Mouse (Mus musculus) frontal cortex, postnatal 14 days (tissue): Measurements from ENCODE around the gene Ppp2r5c.

ENCODE experiments used
- DNase-seq, 2 experiments: peaks; one replicate each; pipeline ENCODE4 v3.0.0; 2022; ENCODE audit warnings: low spot score in 2 of 2

Gene Ppp2r5c

DNA sequence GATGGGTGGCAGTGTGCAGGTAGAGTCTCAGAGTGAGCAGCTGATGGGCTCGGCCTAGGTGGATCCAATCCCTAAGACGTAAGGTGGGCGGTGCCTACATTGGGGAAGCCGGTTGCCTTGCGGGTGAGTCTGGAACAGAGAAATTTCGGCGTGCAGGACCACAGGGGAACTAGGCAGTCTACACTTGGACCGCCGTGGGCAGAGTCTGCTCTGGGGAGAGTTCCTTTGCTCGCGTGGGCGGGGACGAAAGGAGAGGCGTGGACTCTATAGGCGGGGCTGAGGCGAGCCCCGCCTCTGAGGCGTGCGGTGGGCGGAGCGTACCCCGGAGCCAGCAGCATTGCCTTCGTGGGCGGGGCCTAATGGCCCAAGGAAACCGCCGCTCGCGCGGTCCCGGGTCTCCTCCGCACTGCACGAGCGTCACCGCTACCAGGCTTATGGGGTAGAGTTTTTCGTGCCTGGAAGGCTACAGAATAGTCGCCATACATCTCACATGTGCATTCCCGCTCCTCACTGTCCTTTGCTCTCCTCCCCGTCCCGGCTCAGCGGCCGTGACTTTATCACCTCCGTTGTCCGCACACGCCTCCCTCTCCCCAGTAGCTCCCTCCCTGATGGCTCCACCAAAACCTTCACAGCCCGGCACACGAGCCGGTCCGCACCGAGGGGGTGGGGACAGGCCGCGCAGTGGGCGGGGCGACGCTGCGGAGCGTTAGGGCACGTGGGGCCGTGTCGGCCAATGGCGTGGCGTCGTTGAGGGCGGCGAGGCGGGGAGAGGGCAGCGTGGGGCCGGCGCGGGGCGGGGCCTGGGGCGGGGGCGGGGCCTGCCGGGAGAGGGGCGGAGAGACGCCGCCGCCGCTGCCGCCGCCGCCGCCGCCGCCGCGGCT is at the start of gene Ppp2r5c:
Ppp2r5c (plus strand) TSS at position 831 of the 881 bp plus-strand sequence.
- DNase-seq, result peak; percentile 88 to 90

DNA sequence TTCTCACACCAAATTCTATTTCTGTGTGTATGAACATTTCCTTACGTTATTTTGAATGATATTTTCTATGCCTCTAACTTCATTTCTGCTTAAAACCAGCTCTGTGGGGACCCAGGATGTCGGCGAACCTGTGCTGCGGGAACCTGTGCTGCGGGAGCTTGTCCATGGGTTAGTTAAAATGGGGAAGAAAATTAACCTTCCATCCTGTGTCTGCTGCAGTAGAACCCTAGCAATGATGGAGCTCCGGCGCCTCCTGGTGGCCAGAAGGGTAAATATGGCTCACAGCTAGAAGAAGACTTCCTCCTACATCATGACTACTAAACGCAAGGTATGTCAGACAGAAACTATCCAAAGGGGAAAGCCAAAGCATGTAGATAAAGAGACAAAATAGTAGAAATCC is 48.6 kb upstream of the Ppp2r5c start:
- peak; percentile 48 to 79 for DNase-seq

DNA sequence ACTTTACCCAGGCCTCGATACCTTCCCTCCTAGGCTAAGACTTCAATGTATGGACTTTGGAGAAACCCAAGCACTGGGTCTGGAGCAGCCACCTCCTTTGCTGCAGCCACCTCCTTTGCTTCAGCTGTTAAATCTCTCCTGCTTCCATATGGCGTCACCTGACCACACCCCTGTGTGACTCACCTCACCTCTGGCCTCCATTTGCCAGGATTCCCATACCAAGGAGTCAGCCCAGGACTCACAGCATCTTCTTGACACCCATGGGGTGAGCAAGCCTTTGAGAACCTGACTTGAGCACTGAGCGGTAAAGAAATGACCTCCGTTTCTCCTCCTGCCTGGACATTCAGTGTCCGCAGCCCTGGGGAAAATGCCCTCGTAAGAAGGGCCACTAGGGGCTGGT is 47.8 kb upstream of the Ppp2r5c start:
- no peak for DNase-seq

DNA sequence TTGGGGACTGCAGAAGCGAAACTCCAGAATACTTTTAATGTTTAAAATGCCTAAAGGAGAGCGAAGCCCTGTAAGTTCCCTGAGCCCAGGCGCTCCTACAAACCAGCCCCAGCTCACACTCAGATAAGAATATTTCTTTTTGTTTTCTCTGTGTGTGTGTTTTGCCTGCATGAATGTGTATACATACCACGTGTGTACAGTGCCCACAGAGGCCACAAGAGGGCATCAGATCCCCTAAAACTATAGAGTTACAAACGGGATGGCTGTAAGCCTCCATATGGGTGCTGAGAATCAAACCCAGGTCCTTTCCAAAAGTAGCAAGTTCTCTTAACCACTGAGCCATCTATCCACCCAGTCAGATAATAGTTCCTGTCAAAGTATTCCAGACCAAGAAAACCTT is 46.0 kb upstream of the Ppp2r5c start:
- no peak for DNase-seq

DNA sequence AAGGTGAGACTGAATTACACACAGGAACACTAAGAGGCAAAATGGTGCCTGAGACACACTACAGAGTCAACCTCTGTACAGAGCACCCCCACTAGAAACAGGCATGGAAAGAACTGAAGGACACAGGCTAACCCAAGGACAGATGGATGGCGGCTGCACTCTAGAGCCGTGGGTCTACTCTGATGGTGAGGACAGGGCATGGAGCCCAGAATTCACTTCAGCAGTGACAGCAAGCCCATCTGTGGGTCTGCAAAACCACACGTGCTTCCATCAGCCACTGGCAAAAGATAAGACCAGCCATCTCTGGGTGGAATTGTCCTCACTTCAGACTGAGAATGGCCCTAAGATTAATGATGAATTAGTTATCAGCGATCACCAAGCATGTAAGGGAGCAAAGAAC is 45.0 kb upstream of the Ppp2r5c start:
- no peak for DNase-seq

DNA sequence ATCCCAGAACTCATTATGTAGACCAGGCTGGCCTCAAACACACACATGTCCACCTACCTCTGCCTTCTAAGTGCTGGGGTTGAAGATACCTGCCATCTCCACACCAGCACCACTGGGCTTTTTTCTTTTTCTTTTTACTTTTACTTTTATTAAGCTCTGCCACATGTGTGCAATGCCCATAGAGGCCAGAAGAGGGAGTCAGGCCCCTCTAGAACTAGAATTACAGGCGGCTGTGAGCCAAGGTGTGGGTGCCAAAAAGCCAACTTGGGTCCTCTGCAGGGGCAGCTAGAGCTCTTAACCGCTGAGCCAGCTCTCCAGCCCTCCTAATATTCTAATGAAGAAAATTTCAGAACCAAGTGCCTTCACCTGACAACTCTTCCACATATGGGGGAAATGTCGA is 30.7 kb upstream of the Ppp2r5c start:
- no peak for DNase-seq

DNA sequence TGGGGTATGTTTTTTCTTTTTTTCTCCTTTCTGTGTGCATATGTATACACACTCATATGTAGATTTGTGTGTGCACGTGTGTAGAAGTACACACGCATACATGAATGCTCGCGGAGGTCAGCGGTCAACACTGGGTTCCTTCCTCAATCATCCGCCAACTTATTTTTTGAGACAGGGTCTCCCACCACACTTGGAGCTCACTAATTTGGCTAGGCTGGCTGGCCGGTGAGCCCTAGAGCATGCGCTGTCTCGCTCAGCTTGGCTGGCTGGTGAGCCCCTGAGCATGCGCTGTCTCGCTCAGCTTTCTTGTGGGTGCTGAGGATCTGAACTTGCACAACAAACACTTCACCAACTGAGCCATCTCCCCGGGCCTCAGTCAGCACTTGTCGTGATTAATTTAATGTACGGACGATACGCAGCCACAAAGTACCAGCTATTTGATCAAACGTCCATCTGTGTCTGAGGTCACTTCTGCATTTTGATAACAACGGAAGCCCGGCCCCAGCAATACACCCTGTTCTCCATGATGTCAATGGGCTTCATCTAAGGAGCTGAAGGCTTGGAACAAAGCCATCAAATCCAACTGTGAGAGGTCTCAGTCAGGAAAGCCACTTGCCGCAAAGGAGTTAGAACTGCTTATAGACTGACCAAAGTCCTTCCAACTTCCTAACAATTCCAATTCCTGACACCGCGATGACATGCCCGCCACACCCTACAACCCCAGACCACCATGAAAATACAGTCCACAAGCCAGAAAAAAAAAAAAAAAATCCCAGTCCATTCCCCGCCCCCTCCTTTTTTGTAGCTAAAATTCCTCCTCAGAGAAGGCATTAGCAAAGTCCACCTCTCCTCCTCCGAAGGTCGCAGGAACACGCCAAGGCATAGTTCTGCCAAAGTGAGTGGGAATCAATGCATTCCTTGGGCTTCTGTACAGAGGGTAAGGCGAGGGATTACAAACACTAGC is 29.6 kb upstream of the Ppp2r5c start:
- DNase-seq, result no peak

DNA sequence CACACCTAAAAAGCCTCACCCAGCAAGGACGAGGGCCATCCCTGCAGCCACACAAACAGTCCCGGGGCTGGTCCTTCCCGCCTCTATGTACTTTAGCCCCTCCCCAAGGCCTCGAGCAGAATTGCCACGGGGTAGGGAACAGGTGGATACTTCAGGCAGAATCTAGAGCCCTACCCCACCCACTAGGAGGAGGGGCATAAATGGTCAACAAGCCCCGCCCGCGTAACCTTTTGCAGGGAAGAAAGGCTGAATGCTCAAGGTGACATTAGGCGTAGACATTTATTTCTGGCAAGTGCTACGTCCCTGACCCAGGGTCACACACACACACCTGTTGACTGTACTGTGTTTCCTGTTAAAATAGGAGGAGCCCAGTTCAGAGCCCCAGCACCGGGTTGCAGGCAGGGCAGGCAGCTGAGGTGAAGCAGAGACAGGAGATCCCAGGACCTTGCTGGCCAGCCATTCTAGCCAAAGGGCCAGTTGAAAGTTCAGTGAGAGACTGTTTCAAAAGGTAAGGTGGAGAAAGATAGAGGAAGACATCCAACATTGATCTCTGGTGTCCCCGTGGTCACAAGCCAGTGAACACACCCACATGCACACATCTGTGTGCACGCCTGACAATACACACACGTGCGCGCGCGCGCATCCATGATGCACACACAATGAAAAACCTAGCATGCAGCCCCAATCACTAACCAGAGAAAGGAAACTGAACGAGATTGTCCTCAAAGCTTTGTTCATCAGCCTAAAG is 28.8 kb upstream of the Ppp2r5c start:
- no peak for DNase-seq

DNA sequence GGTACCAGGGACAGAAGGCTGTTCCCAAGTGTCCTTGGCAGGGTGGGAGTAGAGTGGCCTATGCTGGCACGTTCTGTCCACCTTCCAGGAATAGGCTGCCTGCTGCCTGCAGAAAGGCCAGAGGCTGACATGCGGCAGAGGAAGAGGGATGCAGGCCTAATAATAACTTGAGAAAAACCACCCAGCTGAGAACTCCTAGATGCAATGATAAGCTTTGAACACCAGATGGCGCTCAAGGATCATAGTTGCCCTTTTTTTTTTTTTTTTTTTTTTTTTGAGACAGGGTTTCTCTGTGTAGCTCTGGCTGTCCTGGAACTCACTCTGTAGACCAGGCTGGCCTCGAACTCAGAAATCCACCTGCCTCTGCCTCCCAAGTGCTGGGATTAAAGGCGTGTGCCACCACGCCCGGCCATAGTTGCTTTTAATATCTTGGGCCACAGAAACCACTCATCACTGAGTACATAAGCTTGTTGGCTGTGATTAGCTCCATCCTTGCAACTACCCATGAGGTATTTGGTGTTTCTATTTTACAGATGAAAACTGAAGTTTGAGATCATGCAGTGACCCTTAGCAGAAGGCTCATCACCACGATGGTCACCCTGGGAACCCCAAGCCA is 28.1 kb upstream of the Ppp2r5c start:
- no peak for DNase-seq

DNA sequence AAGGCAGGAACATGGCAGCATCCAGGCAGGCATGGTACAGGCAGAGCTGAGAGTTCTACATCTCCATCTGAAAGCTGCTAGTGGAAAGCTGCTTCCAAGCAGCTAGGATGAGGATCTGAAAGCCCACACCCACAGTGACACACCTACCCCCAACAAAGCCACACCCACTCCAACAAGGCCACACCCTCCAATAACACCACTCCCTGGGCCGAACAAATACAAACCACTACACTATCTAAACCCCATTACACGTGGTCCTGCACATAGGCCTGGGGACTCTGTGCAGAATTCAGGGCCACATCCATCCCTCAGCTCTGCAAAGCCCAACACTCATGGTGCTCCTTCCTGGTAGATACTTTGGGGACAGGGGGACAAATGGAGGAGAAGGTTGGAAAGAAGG is 27.0 kb upstream of the Ppp2r5c start:
- DNase-seq, result no peak

DNA sequence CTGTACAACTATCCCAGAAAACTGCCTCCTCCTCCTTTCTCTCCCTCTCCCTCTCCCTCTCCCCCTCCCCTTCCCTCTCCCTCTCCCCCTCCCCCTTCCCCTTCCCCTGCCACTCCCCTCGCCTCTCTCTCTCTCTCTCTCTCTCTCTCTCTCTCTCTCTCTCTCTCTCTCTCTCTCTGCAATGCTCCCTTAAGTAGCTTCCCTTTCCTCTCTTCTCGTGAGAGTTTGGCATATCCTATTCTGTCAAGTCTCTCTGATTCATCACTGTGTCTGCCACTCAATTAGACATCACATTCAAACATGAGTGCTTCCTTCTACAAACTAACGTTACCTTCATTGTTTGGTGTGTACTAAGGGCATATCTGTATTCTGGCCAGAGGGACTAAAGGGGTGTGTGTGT is 25.6 kb upstream of the Ppp2r5c start:
- DNase-seq, result no peak

DNA sequence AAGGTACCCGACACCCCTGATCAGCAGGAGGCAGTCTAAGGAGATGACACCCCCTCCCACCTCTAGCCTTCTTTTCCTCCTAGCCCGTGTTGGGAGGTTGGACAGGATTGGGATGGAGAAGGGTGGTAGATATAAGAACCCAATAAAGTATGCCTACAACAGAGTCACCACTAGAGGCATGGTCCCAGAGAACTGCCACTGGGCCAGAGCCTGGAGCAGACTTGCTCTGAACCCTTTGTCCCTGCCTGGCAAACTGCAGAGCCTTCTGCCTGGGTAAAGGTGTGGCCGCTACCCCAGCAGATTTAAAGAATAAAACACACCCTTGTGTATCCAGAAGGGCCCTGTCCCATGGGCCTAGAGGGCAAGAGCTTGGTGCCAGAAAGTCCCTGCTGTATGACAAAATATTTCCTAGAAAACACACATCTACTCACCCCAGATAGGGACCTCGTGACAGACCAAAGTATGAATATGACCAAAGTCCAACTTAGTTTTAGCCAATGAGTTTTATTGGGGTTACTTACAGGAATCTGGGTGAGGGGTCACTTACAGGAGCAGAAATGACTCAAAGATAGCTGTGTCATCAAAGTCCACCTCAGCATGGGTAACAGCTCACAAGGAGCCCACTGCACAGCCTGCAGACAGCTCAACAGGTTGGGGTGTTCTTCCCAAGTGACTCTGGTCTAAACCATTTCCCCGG is 22.8 kb upstream of the Ppp2r5c start:
- no peak for DNase-seq

DNA sequence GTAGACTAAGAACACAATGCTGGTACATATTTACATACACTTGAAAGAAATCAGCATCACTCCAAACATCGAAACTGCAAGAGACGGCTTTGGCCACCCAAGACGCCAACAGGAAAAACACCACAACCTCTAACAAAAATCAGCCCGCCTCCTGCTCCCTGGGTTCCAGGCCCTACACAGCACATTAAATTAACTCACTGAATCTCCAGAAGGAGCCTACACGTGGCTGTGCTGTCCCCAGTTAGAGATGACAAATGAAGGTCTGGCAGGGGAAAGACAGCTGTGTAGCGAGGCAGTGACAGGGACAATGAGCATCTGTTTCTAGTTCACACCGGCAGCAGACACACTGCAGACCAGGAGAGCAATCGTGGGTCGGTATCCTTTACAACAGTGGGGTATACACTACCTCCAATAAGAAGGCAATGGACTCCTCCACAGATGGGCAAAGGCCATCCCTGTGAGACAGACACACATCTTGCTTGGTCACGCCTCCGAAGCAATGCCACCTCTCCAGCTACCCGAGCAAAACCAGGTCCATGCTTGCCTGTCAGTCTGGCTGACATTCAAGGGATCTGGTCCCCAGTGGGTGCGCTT is 20.4 kb upstream of the Ppp2r5c start:
- DNase-seq, result no peak

DNA sequence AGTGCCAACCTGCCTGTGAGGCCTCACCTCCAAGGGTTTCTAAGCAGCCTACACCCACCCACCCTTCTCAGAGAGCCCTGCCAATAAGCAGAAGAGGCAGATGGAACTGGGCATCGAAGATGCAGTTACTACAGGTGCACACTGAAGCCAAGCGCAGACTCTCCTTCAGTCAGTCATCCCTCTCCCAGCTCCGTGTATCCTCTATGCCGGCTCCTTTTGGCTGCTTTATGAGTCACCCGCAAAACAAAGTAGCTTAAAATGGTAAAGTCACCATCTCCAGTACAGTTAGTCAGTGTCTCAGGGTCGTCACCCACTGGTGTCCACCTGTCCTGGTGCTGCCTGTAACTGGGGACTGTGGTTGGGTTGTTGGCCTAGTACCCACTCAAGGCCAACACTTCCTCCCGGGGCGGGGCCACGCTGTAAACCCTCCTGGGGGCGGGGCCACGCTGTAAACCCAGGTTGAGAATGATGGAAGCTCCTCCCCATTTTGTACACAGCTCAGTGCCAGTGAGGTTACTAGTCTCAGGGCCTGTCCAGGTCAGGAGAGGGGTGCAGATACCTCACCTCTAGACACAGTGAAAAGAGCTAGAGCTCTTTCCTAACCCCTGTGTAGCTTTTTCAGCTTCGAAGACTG is 17.5 kb upstream of the Ppp2r5c start:
- no peak for DNase-seq

DNA sequence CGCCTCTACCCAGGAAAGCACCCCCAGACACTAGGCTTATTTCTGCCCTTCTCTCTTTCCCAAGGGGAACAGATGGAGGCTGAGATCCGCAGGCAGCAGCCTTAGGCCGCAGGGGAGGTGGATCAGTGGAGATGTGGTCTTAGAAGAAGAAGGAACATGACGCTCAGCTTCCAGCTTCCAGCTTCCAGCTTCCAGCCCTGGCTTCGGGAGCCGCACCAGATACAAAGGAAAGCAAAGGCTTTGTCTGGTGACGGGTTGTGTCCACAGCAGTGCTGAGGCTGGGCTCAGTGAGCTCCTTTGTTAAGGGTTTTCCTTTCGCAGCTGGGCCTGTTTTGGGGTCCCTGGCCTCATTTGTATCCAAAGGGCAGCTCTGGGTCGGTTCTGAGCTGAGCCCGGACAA is 16.9 kb upstream of the Ppp2r5c start:
- DNase-seq, result no peak

DNA sequence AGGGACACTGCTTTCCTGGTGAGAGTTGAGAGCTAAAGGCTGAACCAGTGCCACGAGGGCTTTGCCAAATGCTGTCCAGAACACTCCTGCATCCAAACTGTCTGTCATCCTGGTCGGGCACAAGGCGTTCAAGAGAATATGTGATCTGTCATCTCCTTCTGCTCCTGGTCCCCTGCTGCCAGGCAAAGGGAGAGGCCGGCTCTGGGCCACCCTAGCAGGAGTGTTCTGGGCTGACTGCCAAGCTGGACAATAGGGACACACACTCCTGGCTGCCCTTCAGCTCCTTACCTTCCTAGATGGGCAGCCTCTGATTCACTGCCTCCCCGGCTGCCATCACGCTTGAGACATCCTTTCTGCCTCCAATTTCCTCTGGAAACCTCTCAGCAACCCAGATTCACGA is 15.1 kb upstream of the Ppp2r5c start:
- DNase-seq, result no peak

DNA sequence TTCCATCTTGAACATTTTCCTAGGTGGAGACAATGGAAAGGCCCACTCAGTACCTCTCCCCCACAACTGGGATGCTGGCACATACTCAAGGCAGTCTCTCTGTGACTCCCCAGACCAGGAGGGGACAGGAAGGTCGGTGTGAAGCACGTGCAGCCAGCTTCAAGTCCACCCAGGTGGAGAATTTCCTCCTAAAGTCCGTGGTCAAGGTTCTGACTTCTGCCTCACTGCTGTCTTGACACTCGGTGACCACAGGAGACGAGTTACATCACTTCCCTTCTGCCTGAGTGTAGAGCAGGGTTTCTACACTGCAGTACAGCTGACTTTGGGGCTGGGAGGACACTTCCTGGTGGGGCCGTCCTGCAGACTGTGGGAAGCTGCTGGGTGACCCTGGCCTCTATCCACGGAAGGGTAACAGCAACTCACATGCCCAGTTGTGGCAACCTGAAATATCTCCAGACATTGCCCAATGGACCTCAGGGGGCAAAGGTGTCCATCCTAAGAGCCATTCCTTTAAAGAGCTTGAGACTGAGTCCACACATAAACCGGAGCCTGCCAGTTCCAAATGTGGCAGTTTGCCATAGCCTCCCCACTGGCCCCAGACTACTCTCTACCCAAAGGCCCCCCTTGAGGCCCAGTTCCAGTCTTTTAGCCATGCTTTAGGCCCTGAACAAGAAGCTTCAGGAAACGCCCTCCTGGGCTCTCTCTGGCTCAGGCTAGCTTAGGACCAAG is 10.1 kb upstream of the Ppp2r5c start:
- no peak for DNase-seq

DNA sequence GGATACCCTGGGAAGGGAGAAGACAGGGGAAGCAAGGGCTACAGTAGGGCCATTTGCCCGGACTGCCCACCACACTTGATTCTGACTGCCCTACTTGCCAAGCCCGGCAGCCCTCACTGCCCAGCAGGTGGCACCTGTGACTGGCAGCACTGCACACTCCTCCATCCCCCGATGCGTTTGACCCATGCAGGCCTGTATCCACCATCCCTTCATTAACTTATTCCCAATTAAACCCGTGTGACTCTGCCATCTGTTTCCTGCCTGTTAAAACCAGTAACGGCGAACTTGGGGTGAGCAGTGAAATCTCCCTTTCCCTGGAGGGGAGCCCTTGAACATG is 9.6 kb upstream of the Ppp2r5c start:
- DNase-seq, result no peak

DNA sequence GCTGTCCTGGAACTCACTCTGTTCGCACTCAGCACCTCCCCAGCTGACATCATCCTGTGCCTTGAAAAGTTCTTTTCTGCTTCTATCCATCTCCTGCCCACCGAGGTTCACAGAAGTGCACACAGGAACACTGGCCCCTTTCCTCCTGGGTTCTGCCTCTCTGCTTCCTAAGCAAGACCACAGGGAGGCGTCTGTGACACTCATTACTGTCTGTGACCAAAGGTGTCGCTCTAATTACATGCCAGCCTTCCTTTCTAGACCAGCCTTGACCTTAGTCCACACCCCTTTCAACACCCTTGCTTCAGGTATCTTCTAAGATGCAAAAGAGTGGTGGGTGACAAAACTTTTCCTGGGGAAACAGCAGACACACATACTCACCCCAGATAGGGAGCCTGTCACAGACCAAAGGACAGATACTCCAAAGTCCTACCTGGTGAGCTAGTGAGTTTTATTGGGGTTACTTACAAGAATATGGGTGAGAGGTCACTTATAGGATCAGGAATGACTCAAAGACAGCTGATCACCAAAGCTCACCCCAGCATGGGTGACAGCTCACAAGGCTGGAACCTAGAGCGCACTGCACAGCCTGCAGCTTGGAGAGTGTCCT is 8.4 kb upstream of the Ppp2r5c start:
- DNase-seq, result no peak
